Mouse (Mus musculus): ENCODE measurements around the gene Pafah1b3. TPM values are rescaled to one million over a fixed set of nuclear protein-coding genes. Genes with fewer than 3 reads are reported as not detected.

Pafah1b3 gene
- total and polyA plus RNA-seq, 3 experiments = 85.6 to 180 (median 110) TPM

- TF ChIP-seq NELFE (IDR thresholded peaks at IDR 0.05; ENCODE audit: low read depth, low read length) (peak; percentile 68), ZMIZ1 (IDR thresholded peaks at IDR 0.05; ENCODE audit: low read depth, low read length) (no peak), TBP (IDR thresholded peaks at IDR 0.05; ENCODE audit: low read depth, low read length) (peak; percentile 83), TAL1 (IDR thresholded peaks at IDR 0.05; ENCODE audit: low read length) (no peak), POLR2A (IDR thresholded peaks at IDR 0.05; ENCODE audit: control insufficient read depth in 1 of 2, insufficient read depth in 1 of 2, low read depth in 1 of 2, low read length in 2 of 2, poor library complexity in 1 of 2) (peak; percentile 35 to 62; a peak in 3 of 4 replicates)
These were observed at the start of gene Pafah1b3 (continued) for GRCm38 (mm10) chr7:25297454-25298325.

- H3K79me2 ChIP-seq (ENCODE audit: control insufficient read depth, insufficient read depth, low read length, poor library complexity) = no peaks in the 10 kb centered on the region
- H3K36me3 ChIP-seq (ENCODE audit: control insufficient read depth in 1 of 2, insufficient read depth in 2 of 2, low read length in 2 of 2) = 0 out of 4 replicates have a peak, but pooled peaks cover 0 to 2% of the 10 kb centered on the region in 2 experiments
- no peaks in the 10 kb centered on the region for H3K27me3 ChIP-seq (ENCODE audit: control insufficient read depth in 1 of 2, insufficient read depth in 2 of 2, low read length in 2 of 2)
- no peak overlapping the region for H3K27ac ChIP-seq (ENCODE audit: control insufficient read depth, low read depth, low read length)
- H3K4me1 ChIP-seq (ENCODE audit: control insufficient read depth in 1 of 2, insufficient read depth in 2 of 2, low read length in 2 of 2) = no peaks in the 10 kb centered on the region
- no peak for DNase-seq (ENCODE audit: low read depth, low spot score)
- TF ChIP-seq CHD1 (IDR thresholded peaks at IDR 0.05; ENCODE audit: low read depth, low read length) (no peak), NELFE (IDR thresholded peaks at IDR 0.05; ENCODE audit: low read depth, low read length) (no peak), EP300 (IDR thresholded peaks at IDR 0.05; ENCODE audit: low read depth in 1 of 2, low read length in 2 of 2) (no peak), SIN3A (IDR thresholded peaks at IDR 0.05; ENCODE audit: low read length) (no peak), ETS1 (IDR thresholded peaks at IDR 0.05; ENCODE audit: low read depth, low read length) (no peak)
- no peaks in the 10 kb centered on the region for H3K9me3 ChIP-seq (replicated peaks; ENCODE audit: insufficient read depth, low read length)
- H3K4me3 ChIP-seq (ENCODE audit: control insufficient read depth in 1 of 2, insufficient read depth in 1 of 2, low read depth in 2 of 2, low read length in 2 of 2) = no peak overlapping the region
- no peak overlapping the region for H3K9ac ChIP-seq (ENCODE audit: control insufficient read depth, low read depth, low read length, poor library complexity, severe bottlenecking)
These were observed 43.4 kb upstream of the Pafah1b3 start for GRCm38 (mm10) chr7:25341000-25341784.

DNA sequence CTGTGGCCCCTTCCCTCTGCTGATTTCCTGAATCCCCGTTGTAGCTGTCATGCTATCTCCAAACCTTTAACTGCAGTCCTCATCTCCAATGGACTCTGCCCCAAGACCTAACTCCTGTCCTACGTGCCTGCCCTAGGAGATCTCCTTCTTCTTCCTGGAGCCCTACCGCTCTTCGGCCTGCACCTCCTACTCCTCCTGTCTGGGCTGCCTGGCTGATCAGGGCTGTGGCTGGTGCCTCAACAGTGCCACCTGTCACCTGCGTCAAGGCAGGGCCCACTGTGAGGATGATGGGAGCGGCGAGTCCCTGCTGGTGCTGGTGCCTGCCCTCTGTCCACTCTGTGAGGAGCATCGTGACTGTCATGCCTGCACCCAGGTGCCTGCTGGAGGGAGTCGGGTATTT lies 41.5 kb upstream of the Pafah1b3 start:
- Histone ChIP-seq H3K79me2 (ENCODE audit: control insufficient read depth, insufficient read depth, low read length, poor library complexity) (no peaks in the 10 kb centered on the region), H3K27me3 (ENCODE audit: control insufficient read depth in 1 of 2, insufficient read depth in 2 of 2, low read length in 2 of 2) (no peaks in the 10 kb centered on the region), H3K9me3 (replicated peaks; ENCODE audit: insufficient read depth, low read length) (no peaks in the 10 kb centered on the region), H3K36me3 (ENCODE audit: control insufficient read depth in 1 of 2, insufficient read depth in 2 of 2, low read length in 2 of 2) (0 out of 4 replicates have a peak, but pooled peaks cover 0 to 2% of the 10 kb centered on the region in 2 experiments), H3K4me1 (ENCODE audit: control insufficient read depth in 1 of 2, insufficient read depth in 2 of 2, low read length in 2 of 2) (no peaks in the 10 kb centered on the region), H3K9ac (ENCODE audit: control insufficient read depth, low read depth, low read length, poor library complexity, severe bottlenecking) (no peak overlapping the region), H3K4me3 (ENCODE audit: control insufficient read depth in 1 of 2, insufficient read depth in 1 of 2, low read depth in 2 of 2, low read length in 2 of 2) (no peak overlapping the region), H3K27ac (ENCODE audit: control insufficient read depth, low read depth, low read length) (no peak overlapping the region)
- no peak for DNase-seq (ENCODE audit: low read depth, low spot score)
- TF ChIP-seq TCF12 (IDR thresholded peaks at IDR 0.05; ENCODE audit: low read depth, low read length) = no peak
- TF ChIP-seq BHLHE40 (IDR thresholded peaks at IDR 0.05; ENCODE audit: borderline replicate concordance, low read depth, low read length) = no peak
- no peak for TF ChIP-seq POLR2A (IDR thresholded peaks at IDR 0.05; ENCODE audit: control insufficient read depth in 1 of 2, insufficient read depth in 1 of 2, low read depth in 1 of 2, low read length in 2 of 2, poor library complexity in 1 of 2)
- no peak for TF ChIP-seq POLR2AphosphoS5 (IDR thresholded peaks at IDR 0.05; ENCODE audit: borderline replicate concordance, low read depth, low read length)
